Mouse (Mus musculus): ENCODE measurements at regions not wholly inside any gene's neighbourhood (a gene's known extent, or its start where the extent isn't known, plus 50 kb on each side); places are given as distances from the start of the nearest gene placed in this dataset.
A peak's percentile ranks its signal among the peaks of the same experiment; 100 is the strongest.

DNA sequence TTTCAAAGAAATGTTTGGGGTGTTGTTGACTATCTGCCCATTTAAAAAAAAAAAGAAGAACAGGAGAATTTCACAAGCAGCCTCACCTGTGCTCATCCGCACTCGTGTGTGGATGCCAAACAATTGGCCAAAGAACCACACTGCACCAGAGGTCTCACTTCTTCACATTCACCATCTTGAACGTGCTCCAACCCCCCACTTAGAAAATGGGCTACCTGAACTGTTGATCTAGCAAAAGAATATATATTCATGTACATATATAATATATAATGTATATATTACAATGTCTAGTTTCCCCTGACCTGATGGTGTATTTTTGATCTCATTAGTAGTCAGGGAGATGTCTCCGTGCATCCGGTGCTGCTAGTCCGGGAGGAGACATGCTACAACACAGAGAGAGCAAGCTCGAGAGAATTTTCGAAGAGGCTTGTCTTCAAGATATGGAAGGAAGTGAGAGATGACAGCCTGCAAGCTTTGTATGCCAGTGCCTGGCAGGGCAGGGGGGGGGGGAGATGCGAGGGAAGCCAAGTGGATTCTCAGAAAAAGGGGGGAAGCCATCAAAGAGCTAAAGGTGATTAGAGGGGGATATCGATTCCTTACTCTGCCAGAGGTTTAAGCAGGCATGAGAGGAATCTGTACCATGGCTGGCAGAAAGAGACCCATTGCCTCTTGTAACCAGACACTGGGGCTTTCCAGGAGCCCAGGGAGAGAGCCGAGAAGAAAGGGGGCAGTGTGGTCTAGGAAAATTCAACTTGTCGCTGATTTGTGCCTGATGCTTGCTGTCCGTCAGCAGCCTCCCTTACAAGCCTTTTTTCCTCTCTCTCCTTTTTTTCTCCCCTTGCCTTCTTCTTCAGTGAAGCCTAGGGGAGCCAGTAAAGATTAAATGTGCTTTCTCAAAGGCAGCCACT, 417.9 kb upstream of the Ubash3b start:
- WGBS = 20% methylated on average over 13 of the region's 13 CpGs
- Histone ChIP-seq H3K27me3 (ENCODE audit: control insufficient read depth, insufficient read depth, low read depth, low read length) (peaks cover 9% of the 10 kb centered on the region), H3K27ac (ENCODE audit: low read length) (peak overlapping the region; percentile 81), H3K4me1 (replicated peaks; ENCODE audit: control insufficient read depth, insufficient read depth, low read length) (no peaks in the 10 kb centered on the region; the same call in 1 of the 2 replicates), H3K36me3 (ENCODE audit: control insufficient read depth, insufficient read depth, low read length) (no peaks in the 10 kb centered on the region), H3K4me3 (ENCODE audit: low read length) (peak overlapping the region; percentile 59), H3K9me3 (ENCODE audit: control insufficient read depth, low read length) (no peaks in the 10 kb centered on the region), H3K9ac (ENCODE audit: low read length) (peak overlapping the region; percentile 66), H3K4me2 (ENCODE audit: low read depth, low read length) (peak overlapping the region; percentile 63)
- ATAC-seq (ENCODE audit: low read depth) = peak; percentile 84

GRCm38 (mm10) chr9:41578221-41579106, 417.0 kb upstream of the Ubash3b start:
- Histone ChIP-seq H3K27ac (ENCODE audit: low read length) (no peak overlapping the region), H3K9me3 (ENCODE audit: control insufficient read depth, low read length) (no peaks in the 10 kb centered on the region), H3K27me3 (ENCODE audit: control insufficient read depth, insufficient read depth, low read depth, low read length) (peaks cover 5% of the 10 kb centered on the region), H3K4me3 (ENCODE audit: low read length) (no peak overlapping the region), H3K36me3 (ENCODE audit: control insufficient read depth, insufficient read depth, low read length) (no peaks in the 10 kb centered on the region), H3K9ac (ENCODE audit: low read length) (no peak overlapping the region), H3K4me2 (ENCODE audit: low read depth, low read length) (no peak overlapping the region), H3K4me1 (replicated peaks; ENCODE audit: control insufficient read depth, insufficient read depth, low read length) (no peaks in the 10 kb centered on the region; the same call in 1 of the 2 replicates)
- no peak for ATAC-seq (ENCODE audit: low read depth)
- WGBS = 63% methylated on average over 14 of the region's 14 CpGs

DNA sequence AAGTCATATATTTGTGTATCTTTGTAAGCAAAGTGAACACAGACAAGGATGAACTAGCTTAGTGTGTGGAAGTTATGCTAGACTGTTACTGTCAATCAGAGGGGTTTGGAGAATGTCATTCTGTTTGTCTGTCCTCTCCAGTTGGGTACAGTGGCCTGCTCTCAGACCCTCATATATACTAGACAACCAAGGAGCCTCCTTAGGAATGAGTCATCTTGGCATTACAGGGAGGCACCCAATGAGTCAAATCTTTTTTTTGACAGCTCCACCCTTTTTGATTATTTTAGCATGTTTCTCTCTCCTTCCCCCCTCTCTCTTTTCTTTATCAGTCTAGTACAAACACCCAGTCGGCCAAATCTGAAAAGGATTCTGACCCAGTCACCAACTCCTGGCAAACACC, 416.3 kb upstream of the Ubash3b start:
- no peak for ATAC-seq (ENCODE audit: low read depth)
- WGBS = 11% methylated on average over 1 of the region's 1 CpGs
- H3K27me3 ChIP-seq (ENCODE audit: control insufficient read depth, insufficient read depth, low read depth, low read length) = peaks cover 5% of the 10 kb centered on the region

DNA sequence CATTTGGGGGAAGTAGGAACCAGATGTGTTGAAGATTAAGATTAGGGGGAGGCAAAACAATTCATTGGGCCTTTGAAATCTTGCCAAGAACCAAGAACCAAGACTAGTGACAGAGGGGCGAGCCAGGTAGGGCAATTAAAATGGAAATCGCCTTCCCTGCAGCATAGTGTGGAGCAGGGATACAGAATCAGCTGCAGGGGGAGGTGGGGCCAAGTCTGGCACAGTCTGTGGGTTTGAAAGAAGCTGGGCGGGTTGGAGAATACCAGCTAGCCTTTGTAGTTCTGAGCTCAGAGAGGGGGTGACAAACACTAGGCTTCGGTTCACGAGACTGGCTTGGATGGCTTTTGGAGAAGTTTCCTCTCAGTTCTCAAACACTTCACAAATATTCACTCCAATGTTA, 414.3 kb upstream of the Ubash3b start:
- no peak overlapping the region for H3K9ac ChIP-seq (ENCODE audit: low read length)
- H3K36me3 ChIP-seq (ENCODE audit: control insufficient read depth, insufficient read depth, low read length) = no peaks in the 10 kb centered on the region
- no peak overlapping the region for H3K4me2 ChIP-seq (ENCODE audit: low read depth, low read length)
- H3K4me1 ChIP-seq (replicated peaks; ENCODE audit: control insufficient read depth, insufficient read depth, low read length) = no peaks in the 10 kb centered on the region; the same call in 1 of the 2 replicates
- H3K4me3 ChIP-seq (ENCODE audit: low read length) = no peak overlapping the region
- no peaks in the 10 kb centered on the region for H3K9me3 ChIP-seq (ENCODE audit: control insufficient read depth, low read length)
- H3K27me3 ChIP-seq (ENCODE audit: control insufficient read depth, insufficient read depth, low read depth, low read length) = peaks cover 3% of the 10 kb centered on the region; the same call in 1 of the 2 replicates
- no peak for ATAC-seq (ENCODE audit: low read depth)
- WGBS = 41% methylated on average over 5 of the region's 5 CpGs
- H3K27ac ChIP-seq (ENCODE audit: low read length) = no peak overlapping the region

More for the DNA sequence above, 416.3 kb upstream of the Ubash3b start:
- Histone ChIP-seq H3K36me3 (ENCODE audit: control insufficient read depth, insufficient read depth, low read length) (no peaks in the 10 kb centered on the region), H3K4me3 (ENCODE audit: low read length) (no peak overlapping the region), H3K27ac (ENCODE audit: low read length) (no peak overlapping the region), H3K4me2 (ENCODE audit: low read depth, low read length) (no peak overlapping the region), H3K9ac (ENCODE audit: low read length) (no peak overlapping the region), H3K9me3 (ENCODE audit: control insufficient read depth, low read length) (no peaks in the 10 kb centered on the region), H3K4me1 (replicated peaks; ENCODE audit: control insufficient read depth, insufficient read depth, low read length) (no peaks in the 10 kb centered on the region; the same call in 1 of the 2 replicates)

DNA sequence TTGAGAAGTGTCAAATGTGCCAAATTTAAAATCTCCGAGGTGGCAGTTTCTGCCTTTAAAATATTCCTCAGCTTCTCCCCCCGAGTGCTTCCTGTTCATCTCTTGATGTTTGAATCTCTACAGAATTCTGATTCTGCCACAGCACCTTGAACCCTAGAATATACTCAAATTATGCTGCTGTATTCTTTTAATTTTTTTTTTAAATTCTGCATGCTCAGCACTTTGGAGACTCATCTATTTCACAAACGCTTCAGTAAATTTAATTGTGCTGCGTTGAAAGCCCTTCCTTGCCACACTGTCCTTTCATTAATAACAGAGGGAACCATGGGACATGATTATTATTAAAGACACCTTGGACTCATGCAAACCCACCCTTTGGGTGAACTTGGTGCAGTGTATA, 408.8 kb upstream of the Ubash3b start:
- 75% methylated on average over 4 of the region's 4 CpGs for WGBS
- H3K4me2 ChIP-seq (ENCODE audit: low read depth, low read length) = no peak overlapping the region
- H3K36me3 ChIP-seq (ENCODE audit: control insufficient read depth, insufficient read depth, low read length) = no peaks in the 10 kb centered on the region
- H3K27me3 ChIP-seq (ENCODE audit: control insufficient read depth, insufficient read depth, low read depth, low read length) = no peaks in the 10 kb centered on the region
- no peak overlapping the region for H3K9ac ChIP-seq (ENCODE audit: low read length)
- no peak overlapping the region for H3K27ac ChIP-seq (ENCODE audit: low read length)
- H3K4me3 ChIP-seq (ENCODE audit: low read length) = no peak overlapping the region
- no peaks in the 10 kb centered on the region for H3K4me1 ChIP-seq (replicated peaks; ENCODE audit: control insufficient read depth, insufficient read depth, low read length)
- ATAC-seq (ENCODE audit: low read depth) = no peak
- H3K9me3 ChIP-seq (ENCODE audit: control insufficient read depth, low read length) = no peaks in the 10 kb centered on the region

DNA sequence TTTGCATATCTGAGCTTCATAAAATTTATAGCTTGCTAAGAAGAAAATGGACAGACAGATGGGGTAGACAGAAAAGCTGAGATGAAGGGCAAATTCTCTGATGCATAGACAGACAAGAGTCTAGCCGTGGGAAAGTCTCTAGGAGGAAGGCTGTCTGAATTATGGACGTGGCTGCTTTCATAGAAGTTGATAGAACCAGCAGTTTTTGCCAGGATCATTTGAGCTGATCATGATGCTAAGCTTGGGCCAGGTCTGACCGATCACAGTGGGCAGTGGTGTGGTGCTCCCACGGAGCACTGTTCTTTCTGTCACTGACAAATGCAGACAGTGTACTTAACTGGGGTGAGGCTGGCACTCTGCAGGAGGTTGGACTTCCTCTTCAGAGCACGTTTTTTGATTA, 405.0 kb upstream of the Ubash3b start:
- no peak for ATAC-seq (ENCODE audit: low read depth)
- 61% methylated on average over 5 of the region's 5 CpGs for WGBS
- no peaks in the 10 kb centered on the region for H3K9me3 ChIP-seq (ENCODE audit: control insufficient read depth, low read length)

DNA sequence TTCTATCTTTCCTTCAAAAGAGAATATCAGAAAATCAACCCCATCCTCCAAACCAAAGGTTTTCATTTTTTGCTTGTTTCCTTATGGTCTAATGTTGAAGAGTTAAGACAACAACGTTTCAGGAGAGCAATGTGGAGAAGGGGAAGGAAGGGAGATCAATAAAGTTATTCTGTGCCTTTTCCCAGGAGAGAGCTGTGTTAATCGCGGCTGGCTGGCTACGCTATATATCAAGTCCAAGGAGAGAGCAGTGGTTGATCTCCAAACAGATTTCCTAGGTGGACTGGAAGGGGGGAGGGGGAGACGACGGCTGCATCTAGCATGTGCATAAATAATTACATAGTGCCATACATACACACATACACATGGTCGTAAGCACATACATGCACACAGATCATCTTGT, 404.3 kb upstream of the Ubash3b start:
- ATAC-seq (ENCODE audit: low read depth) = no peak
- H3K27ac ChIP-seq (ENCODE audit: low read length) = no peak overlapping the region
- H3K9ac ChIP-seq (ENCODE audit: low read length) = no peak overlapping the region
- H3K9me3 ChIP-seq (ENCODE audit: control insufficient read depth, low read length) = no peaks in the 10 kb centered on the region
- WGBS = 80% methylated on average over 7 of the region's 7 CpGs
- H3K36me3 ChIP-seq (ENCODE audit: control insufficient read depth, insufficient read depth, low read length) = no peaks in the 10 kb centered on the region
- no peaks in the 10 kb centered on the region for H3K4me1 ChIP-seq (replicated peaks; ENCODE audit: control insufficient read depth, insufficient read depth, low read length)
- no peaks in the 10 kb centered on the region for H3K27me3 ChIP-seq (ENCODE audit: control insufficient read depth, insufficient read depth, low read depth, low read length)
- no peak overlapping the region for H3K4me2 ChIP-seq (ENCODE audit: low read depth, low read length)
- H3K4me3 ChIP-seq (ENCODE audit: low read length) = no peak overlapping the region

More for the DNA sequence above, 405.0 kb upstream of the Ubash3b start:
- H3K27ac ChIP-seq (ENCODE audit: low read length) = no peak overlapping the region
- no peaks in the 10 kb centered on the region for H3K27me3 ChIP-seq (ENCODE audit: control insufficient read depth, insufficient read depth, low read depth, low read length)
- H3K36me3 ChIP-seq (ENCODE audit: control insufficient read depth, insufficient read depth, low read length) = no peaks in the 10 kb centered on the region
- no peaks in the 10 kb centered on the region for H3K4me1 ChIP-seq (replicated peaks; ENCODE audit: control insufficient read depth, insufficient read depth, low read length)
- no peak overlapping the region for H3K4me3 ChIP-seq (ENCODE audit: low read length)
- no peak overlapping the region for H3K9ac ChIP-seq (ENCODE audit: low read length)
- no peak overlapping the region for H3K4me2 ChIP-seq (ENCODE audit: low read depth, low read length)

GRCm38 (mm10) chr9:41563376-41563775, 401.9 kb upstream of the Ubash3b start:
- Histone ChIP-seq H3K4me2 (ENCODE audit: low read depth, low read length) (no peak overlapping the region), H3K9me3 (ENCODE audit: control insufficient read depth, low read length) (no peaks in the 10 kb centered on the region), H3K36me3 (ENCODE audit: control insufficient read depth, insufficient read depth, low read length) (no peaks in the 10 kb centered on the region), H3K27ac (ENCODE audit: low read length) (no peak overlapping the region), H3K4me1 (replicated peaks; ENCODE audit: control insufficient read depth, insufficient read depth, low read length) (no peaks in the 10 kb centered on the region), H3K27me3 (ENCODE audit: control insufficient read depth, insufficient read depth, low read depth, low read length) (no peaks in the 10 kb centered on the region), H3K9ac (ENCODE audit: low read length) (no peak overlapping the region), H3K4me3 (ENCODE audit: low read length) (no peak overlapping the region)
- ATAC-seq (ENCODE audit: low read depth) = no peak
- 67% methylated on average over 2 of the region's 2 CpGs for WGBS

DNA sequence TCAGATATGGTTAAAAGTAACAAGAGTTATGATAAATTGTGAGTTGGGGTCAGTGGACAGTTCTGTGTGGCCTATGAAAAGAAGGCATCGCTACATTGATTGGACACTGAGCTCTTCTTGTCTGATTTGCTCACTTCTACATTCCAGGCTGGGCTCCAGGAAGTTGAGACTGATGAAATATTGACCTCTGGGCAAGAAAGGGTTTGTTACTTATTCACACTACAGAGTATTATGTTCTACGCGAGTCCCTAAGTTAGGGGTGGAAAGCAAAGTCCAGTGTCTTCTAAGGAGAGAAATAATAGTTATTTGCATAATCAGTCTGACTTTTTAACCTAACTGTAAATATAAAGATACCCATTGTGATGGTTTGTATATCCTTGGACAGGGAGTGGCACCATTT, 397.0 kb upstream of the Ubash3b start:
- no peaks in the 10 kb centered on the region for H3K4me1 ChIP-seq (replicated peaks; ENCODE audit: control insufficient read depth, insufficient read depth, low read length)
- H3K27ac ChIP-seq (ENCODE audit: low read length) = no peak overlapping the region
- no peaks in the 10 kb centered on the region for H3K36me3 ChIP-seq (ENCODE audit: control insufficient read depth, insufficient read depth, low read length)
- no peak overlapping the region for H3K4me2 ChIP-seq (ENCODE audit: low read depth, low read length)
- no peak for ATAC-seq (ENCODE audit: low read depth)
- 94% methylated on average over 3 of the region's 3 CpGs for WGBS
- no peak overlapping the region for H3K9ac ChIP-seq (ENCODE audit: low read length)
- H3K9me3 ChIP-seq (ENCODE audit: control insufficient read depth, low read length) = no peaks in the 10 kb centered on the region
- H3K4me3 ChIP-seq (ENCODE audit: low read length) = no peak overlapping the region
- no peaks in the 10 kb centered on the region for H3K27me3 ChIP-seq (ENCODE audit: control insufficient read depth, insufficient read depth, low read depth, low read length)
